Mouse (Mus musculus): Measurements from ENCODE around the gene Ankrd24.

- TF ChIP-seq POLR2A (IDR thresholded peaks at IDR 0.05; ENCODE audit: borderline replicate concordance, low read depth, low read length) (no peak), CTCF (IDR thresholded peaks at IDR 0.05; ENCODE audit: low read depth, low read length) (no peak)
These were observed 20.0 kb upstream of the Ankrd24 start for GRCm38 (mm10) chr10:81608308-81608707.

All from bone marrow macrophage, adult 2 months (primary cell).